Mouse (Mus musculus): ENCODE results near the gene Trub1. TPM values are rescaled to one million over a fixed set of nuclear protein-coding genes. Genes with fewer than 3 reads are reported as not detected.

Trub1 gene
- polyA plus RNA-seq, 1 experiment from 2014 or later = 17.8 TPM

GRCm38 (mm10) chr19:57540118-57540517, 87.4 kb downstream of the Trub1 start:
- no peaks in the 10 kb centered on the region for H3K27me3 ChIP-seq (ENCODE audit: control insufficient read depth, insufficient read depth, low read length)
- no peak overlapping the region for H3K4me2 ChIP-seq (replicated peaks; ENCODE audit: low read depth, low read length)
- 90% methylated on average over 11 of the region's 11 CpGs for WGBS
- DNase-seq (ENCODE audit: low spot score) (no peak), ATAC-seq (ENCODE audit: low FRiP score) (no peak)
- no peak overlapping the region for H3K27ac ChIP-seq (ENCODE audit: low read depth, low read length)
- H3K4me1 ChIP-seq (replicated peaks; ENCODE audit: control insufficient read depth, insufficient read depth, low read length) = no peaks in the 10 kb centered on the region
- no peak overlapping the region for H3K9ac ChIP-seq (ENCODE audit: low read depth, low read length)
- H3K9me3 ChIP-seq (ENCODE audit: control insufficient read depth, low read length) = no peaks in the 10 kb centered on the region
- H3K36me3 ChIP-seq (ENCODE audit: control insufficient read depth, insufficient read depth, low read length) = no peaks in the 10 kb centered on the region
- H3K4me3 ChIP-seq (ENCODE audit: low read depth, low read length) = no peak overlapping the region

Other genes with a start within 250 kb of the Trub1 start
- 18.3 and 18.6 TPM in 2 replicates for gene Ablim1, start 138.0 kb upstream of the Trub1 start, polyA plus RNA-seq (2014; fragmentation: Nextera tagmentation; extraction: Ambion mirVana)
- gene Fam160b1, start 92.2 kb upstream of the Trub1 start, polyA plus RNA-seq (2014; fragmentation: Nextera tagmentation; extraction: Ambion mirVana) = 14.2 and 15.4 TPM in 2 replicates
- gene Atrnl1, start 158.1 kb downstream of the Trub1 start, polyA plus RNA-seq (2014; fragmentation: Nextera tagmentation; extraction: Ambion mirVana) = 6.6 and 7.0 TPM in 2 replicates